Mouse (Mus musculus): ENCODE data around the gene Tmem232. TPM values are rescaled to one million over a fixed set of nuclear protein-coding genes. Genes with fewer than 3 reads are reported as not detected.
"Not testable (repeated sequence)": the region's sequence is repeated elsewhere in the genome, so short reads cannot be mapped to it uniquely, and the experiment has no call there.

The Tmem232 gene
- total and polyA plus RNA-seq, 3 experiments, result 0.16 TPM; not detected in 2

- Histone ChIP-seq H3K4me2 (ENCODE audit: insufficient read depth, low read depth, poor library complexity, severe bottlenecking) (no peak overlapping the region), H3K27me3 (replicated peaks) (no peaks in the 10 kb centered on the region), H3K9ac (ENCODE audit: insufficient read depth, low read depth) (no peak overlapping the region), H3K27ac (ENCODE audit: insufficient read depth, low read depth) (no peak overlapping the region), H3K4me1 (ENCODE audit: control insufficient read depth in 1 of 2, insufficient read depth in 2 of 2) (0 out of 4 replicates have a peak, but pooled peaks cover 0 to 4% of the 10 kb centered on the region in 2 experiments), H3K4me3 (replicated peaks in 1 of 3; ENCODE audit: low read depth in 2 of 3, low read length in 2 of 3, poor library complexity in 1 of 3) (no peak overlapping the region), H3K9me3 (replicated peaks; ENCODE audit: low read length) (no peaks in the 10 kb centered on the region), H3K79me2 (replicated peaks; ENCODE audit: control insufficient read depth, extremely low read depth, insufficient read depth, poor library complexity, severe bottlenecking) (no peaks in the 10 kb centered on the region), H3K36me3 (replicated peaks in 1 of 2; ENCODE audit: control insufficient read depth in 1 of 2, insufficient read depth in 1 of 2, low read length in 1 of 2) (no peaks in the 10 kb centered on the region)
- dilution Hi-C loops (cut with MboI; ENCODE audit: extremely low pct_ligation_motif_present, extremely low pct_unique_long_range_greater_than_20kb, low sequenced_read_pairs) (no loop called here), in situ Hi-C loops (cut with MboI; ENCODE audit: low pct_ligation_motif_present, low pct_unique_long_range_greater_than_20kb, low sequenced_read_pairs) (no loop called here)
- no peak for DNase-seq (ENCODE audit: extremely low read depth)
- TF ChIP-seq CHD1 (IDR thresholded peaks at IDR 0.05; ENCODE audit: low read depth, low read length) (no peak), USF2 (conservative IDR thresholded peaks at IDR 0.05; ENCODE audit: low read depth, low read length) (no peak), ZC3H11A (IDR thresholded peaks at IDR 0.05; ENCODE audit: low read depth, low read length) (no peak), POLR2A (IDR thresholded peaks at IDR 0.05; ENCODE audit: low read depth, low read length) (no peak), SMC3 (IDR thresholded peaks at IDR 0.05; ENCODE audit: low read depth, low read length) (no peak), ETS1 (conservative IDR thresholded peaks at IDR 0.05; ENCODE audit: low read depth, low read length) (no peak), SIN3A (IDR thresholded peaks at IDR 0.05; ENCODE audit: low read length) (no peak), CTCF (conservative IDR thresholded peaks at IDR 0.05 in 1 of 2, IDR thresholded peaks at IDR 0.05 in 1 of 2; ENCODE audit: low read depth in 2 of 2, low read length in 2 of 2) (no peak), MYC (IDR thresholded peaks at IDR 0.05; ENCODE audit: low read depth, low read length) (no peak), MXI1 (IDR thresholded peaks at IDR 0.05; ENCODE audit: low read depth, low read length) (no peak), ZNF384 (IDR thresholded peaks at IDR 0.05; ENCODE audit: low read depth, low read length) (no peak), GABPA (IDR thresholded peaks at IDR 0.05; ENCODE audit: insufficient replicate concordance, low read depth, low read length) (no peak), PAX5 (IDR thresholded peaks at IDR 0.05; ENCODE audit: low read length) (no peak), ELF1 (IDR thresholded peaks at IDR 0.05; ENCODE audit: low read depth, low read length) (no peak)
Observed at GRCm38 (mm10) chr17:65548698-65549365, 8.2 kb upstream of the Tmem232 start.

DNA sequence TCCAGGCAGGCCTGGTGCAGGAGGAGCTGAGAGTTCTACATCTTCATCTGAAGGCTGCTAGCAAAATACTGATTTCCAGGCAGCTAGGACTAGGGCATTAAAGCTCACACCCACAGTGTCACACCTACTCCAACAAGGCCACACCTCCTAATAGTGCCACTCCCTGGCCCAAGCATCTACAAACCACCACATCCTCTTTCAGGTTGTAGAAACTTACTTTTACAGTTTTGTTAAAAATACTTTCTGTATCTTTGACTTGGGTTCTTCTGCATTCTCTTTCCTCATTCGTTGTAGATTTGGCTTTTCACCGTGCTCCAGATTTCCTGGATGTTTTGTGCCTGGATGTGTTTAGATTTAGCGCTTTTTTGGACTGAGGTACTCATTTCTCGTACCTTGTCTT lies 5.6 kb upstream of the Tmem232 start:
- in situ Hi-C loops (cut with MboI; ENCODE audit: low pct_ligation_motif_present, low pct_unique_long_range_greater_than_20kb, low sequenced_read_pairs); H3K4me1 ChIP-seq (ENCODE audit: control insufficient read depth in 1 of 2, insufficient read depth in 2 of 2); H3K9ac ChIP-seq (ENCODE audit: insufficient read depth, low read depth); H3K79me2 ChIP-seq (replicated peaks; ENCODE audit: control insufficient read depth, extremely low read depth, insufficient read depth, poor library complexity, severe bottlenecking); H3K27ac ChIP-seq (ENCODE audit: insufficient read depth, low read depth); H3K36me3 ChIP-seq (replicated peaks in 1 of 2; ENCODE audit: control insufficient read depth in 1 of 2, insufficient read depth in 1 of 2, low read length in 1 of 2); dilution Hi-C loops (cut with MboI; ENCODE audit: extremely low pct_ligation_motif_present, extremely low pct_unique_long_range_greater_than_20kb, low sequenced_read_pairs); DNase-seq (ENCODE audit: extremely low read depth); H3K9me3 ChIP-seq (replicated peaks; ENCODE audit: low read length); H3K4me3 ChIP-seq (replicated peaks in 1 of 3; ENCODE audit: low read depth in 2 of 3, low read length in 2 of 3, poor library complexity in 1 of 3); H3K27me3 ChIP-seq (replicated peaks): not testable (repeated sequence)
- H3K4me2 ChIP-seq (ENCODE audit: insufficient read depth, low read depth, poor library complexity, severe bottlenecking), result peak overlapping the region; percentile 6; the same call in 1 of the 2 replicates

GRCm38 (mm10) chr17:65536156-65536555 lies 4.4 kb downstream of the Tmem232 start:
- dilution Hi-C loops (cut with MboI; ENCODE audit: extremely low pct_ligation_motif_present, extremely low pct_unique_long_range_greater_than_20kb, low sequenced_read_pairs), result no loop called here
- peak overlapping the region; percentile 85 for H3K4me2 ChIP-seq (ENCODE audit: insufficient read depth, low read depth, poor library complexity, severe bottlenecking)
- H3K79me2 ChIP-seq (replicated peaks; ENCODE audit: control insufficient read depth, extremely low read depth, insufficient read depth, poor library complexity, severe bottlenecking), result no peaks in the 10 kb centered on the region
- H3K27ac ChIP-seq (ENCODE audit: insufficient read depth, low read depth), result no peak overlapping the region
- H3K4me3 ChIP-seq (replicated peaks in 1 of 3; ENCODE audit: low read depth in 2 of 3, low read length in 2 of 3, poor library complexity in 1 of 3), result no peak overlapping the region
- H3K9me3 ChIP-seq (replicated peaks; ENCODE audit: low read length), result no peaks in the 10 kb centered on the region
- no peaks in the 10 kb centered on the region for H3K27me3 ChIP-seq (replicated peaks)
- DNase-seq (ENCODE audit: extremely low read depth), result peak; percentile 56
- in situ Hi-C loops (cut with MboI; ENCODE audit: low pct_ligation_motif_present, low pct_unique_long_range_greater_than_20kb, low sequenced_read_pairs), result no loop called here
- peaks cover 0 to 2% of the 10 kb centered on the region in 2 experiments; a peak in 1 of 4 replicates for H3K4me1 ChIP-seq (ENCODE audit: control insufficient read depth in 1 of 2, insufficient read depth in 2 of 2)
- H3K9ac ChIP-seq (ENCODE audit: insufficient read depth, low read depth), result no peak overlapping the region
- no peaks in the 10 kb centered on the region for H3K36me3 ChIP-seq (replicated peaks in 1 of 2; ENCODE audit: control insufficient read depth in 1 of 2, insufficient read depth in 1 of 2, low read length in 1 of 2)
- TF ChIP-seq KAT2A (IDR thresholded peaks at IDR 0.05; ENCODE audit: insufficient replicate concordance, low read length) (no peak), BHLHE40 (IDR thresholded peaks at IDR 0.05; ENCODE audit: low read depth, low read length) (0 out of 2 replicates have a peak, but pooled peaks have one; percentile 23), PAX5 (IDR thresholded peaks at IDR 0.05; ENCODE audit: low read length) (no peak), POLR2A (IDR thresholded peaks at IDR 0.05; ENCODE audit: low read depth, low read length) (no peak), CTCF (conservative IDR thresholded peaks at IDR 0.05 in 1 of 2, IDR thresholded peaks at IDR 0.05 in 1 of 2; ENCODE audit: low read depth in 2 of 2, low read length in 2 of 2) (peak; percentile 81 to 96), TBP (conservative IDR thresholded peaks at IDR 0.05; ENCODE audit: low read depth, low read length) (no peak), POLR2AphosphoS2 (IDR thresholded peaks at IDR 0.05; ENCODE audit: low read depth, low read length) (no peak), JUN (IDR thresholded peaks at IDR 0.05; ENCODE audit: insufficient read depth, low read depth, low read length) (no peak), CHD2 (IDR thresholded peaks at IDR 0.05; ENCODE audit: low read length) (no peak), MAX (IDR thresholded peaks at IDR 0.05; ENCODE audit: low read length) (no peak), ZKSCAN1 (IDR thresholded peaks at IDR 0.05; ENCODE audit: borderline replicate concordance, low read depth, low read length) (no peak), ETS1 (conservative IDR thresholded peaks at IDR 0.05; ENCODE audit: low read depth, low read length) (no peak), SMC3 (IDR thresholded peaks at IDR 0.05; ENCODE audit: low read depth, low read length) (peak; percentile 76), TCF12 (IDR thresholded peaks at IDR 0.05; ENCODE audit: low read depth, low read length) (no peak), SIN3A (IDR thresholded peaks at IDR 0.05; ENCODE audit: low read length) (no peak), HCFC1 (IDR thresholded peaks at IDR 0.05; ENCODE audit: low read depth, low read length) (no peak), ELF1 (IDR thresholded peaks at IDR 0.05; ENCODE audit: low read depth, low read length) (no peak), MAFK (IDR thresholded peaks at IDR 0.05; ENCODE audit: insufficient replicate concordance, low read length) (no peak)

Data from CH12.LX (cell line).